In the genomic region with DNA sequence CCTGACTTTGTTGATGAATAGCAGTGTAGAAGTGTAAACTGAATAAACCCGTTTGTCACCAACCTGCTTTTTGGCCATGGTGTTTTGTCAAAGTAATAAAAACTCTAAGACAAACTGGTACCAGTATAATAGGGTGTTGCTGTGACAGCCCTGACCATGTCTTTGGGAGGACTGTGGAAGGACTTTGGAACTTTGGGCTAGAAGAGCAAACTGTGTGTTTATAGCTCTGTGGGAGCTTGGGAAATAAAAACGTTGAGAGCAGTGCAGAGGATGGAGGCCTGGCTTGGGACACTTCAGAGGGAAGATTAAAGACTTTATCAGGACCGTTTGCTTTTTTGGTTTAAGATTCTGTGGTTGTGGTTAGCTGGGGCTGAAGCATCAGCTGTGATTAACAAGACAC, we compare ENCODE assay signal across 19 mouse cellular contexts.
"Had no signal": no experiment of that assay in that cellular context is flagged by ENCODE, and none has a peak within 500 bp of the region (broad histone marks: within the 10 kb centered on the region; RNA-seq: fewer than 3 reads in every experiment).

No protein-coding gene starts in this region.

- H3K9me3 ChIP-seq: midbrain, embryonic 10.5 days; midbrain, embryonic 12.5 days; neural tube, embryonic 13.5 days; neural tube, embryonic 15.5 days had no signal

- ATAC-seq: midbrain, embryonic 16.5 days had no signal

- H3K36me3 ChIP-seq: midbrain, embryonic 12.5 days had no signal

- H3K4me1 ChIP-seq: midbrain, embryonic 10.5 days; neural tube, embryonic 15.5 days had no signal

- H3K27me3 ChIP-seq: midbrain, embryonic 12.5 days; neural tube, embryonic 13.5 days; neural tube, embryonic 15.5 days had no signal

- DNase-seq: lung, adult 18-20 months; lung, embryonic 14.5 days; lung, postnatal 10 days; lung, postnatal 4 days; midbrain, embryonic 14.5 days; retina, postnatal 1 day; right cerebral cortex, adult 18-20 months; right cerebral cortex, postnatal 25 days; right cerebral cortex, postnatal 4 days; spleen, adult 18-20 months; thymus, adult 18-20 months; thymus, postnatal 14 days; thymus, postnatal 36 days had no signal

- H3K4me3 ChIP-seq: midbrain, embryonic 10.5 days; midbrain, embryonic 12.5 days; myocyte; neural tube, embryonic 13.5 days; neural tube, embryonic 15.5 days had no signal

- H3K9ac ChIP-seq: lung, embryonic 14.5 days; midbrain, embryonic 12.5 days; neural tube, embryonic 13.5 days; neural tube, embryonic 15.5 days had no signal

- H3K4me2 ChIP-seq: lung, embryonic 14.5 days; midbrain, embryonic 12.5 days; neural tube, embryonic 13.5 days; neural tube, embryonic 15.5 days had no signal

- H3K27ac ChIP-seq: midbrain, embryonic 10.5 days; midbrain, embryonic 12.5 days; neural tube, embryonic 13.5 days; neural tube, embryonic 15.5 days had no signal
